Mouse (Mus musculus): Measurements from ENCODE around the gene Ccr1l1.

- TF ChIP-seq FLI1 (IDR thresholded peaks at IDR 0.05; ENCODE audit: low read length): no peak
- no peak for TF ChIP-seq GATA1 (IDR thresholded peaks at IDR 0.05; ENCODE audit: borderline replicate concordance, low read length)
Measured at GRCm38 (mm10) chr9:124012691-124013090, 34.5 kb upstream of the Ccr1l1 start.

All from megakaryocyte, embryonic 14.5 days (primary cell).